Mouse (Mus musculus): ENCODE measurements around the gene Tgfbr1. TPM values are rescaled to one million over a fixed set of nuclear protein-coding genes. Genes with fewer than 3 reads are reported as not detected.

The Tgfbr1 gene
- polyA plus RNA-seq, 1 experiment from 2014 or later: 87.0 TPM

GRCm38 (mm10) chr4:47324206-47324605 is 28.8 kb upstream of the Tgfbr1 start:
- Histone ChIP-seq H3K36me3 (replicated peaks) (no peaks in the 10 kb centered on the region), H3K9me3 (no peaks in the 10 kb centered on the region), H3K4me1 (no peaks in the 10 kb centered on the region), H3K4me3 (no peak overlapping the region), H3K27me3 (ENCODE audit: poor library complexity, severe bottlenecking) (no peaks in the 10 kb centered on the region), H3K27ac (no peak overlapping the region)
- 88% methylated on average over 1 of the region's 1 CpGs for WGBS
- no peak for DNase-seq (ENCODE audit: extremely low spot score, low spot score)

DNA sequence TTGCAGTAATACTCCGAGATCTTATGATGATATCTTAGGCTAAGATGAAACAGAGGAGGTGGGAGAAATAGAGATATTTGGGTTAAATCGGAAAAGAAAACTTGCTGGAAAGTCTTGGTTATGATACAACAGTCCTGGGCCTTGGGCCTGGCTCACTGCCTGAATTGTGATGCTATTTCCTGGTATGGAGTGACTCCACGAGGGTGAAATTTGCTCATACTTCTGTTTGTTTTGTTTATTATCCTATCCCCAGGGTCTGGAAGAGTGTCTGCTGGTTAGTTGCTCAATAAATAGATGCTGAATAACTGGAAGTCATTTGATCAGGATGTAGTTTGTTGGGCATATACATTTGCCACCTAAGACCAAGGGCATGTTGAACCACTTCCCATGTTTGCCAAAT is 25.2 kb upstream of the Tgfbr1 start:
- H3K4me1 ChIP-seq: no peaks in the 10 kb centered on the region
- H3K27me3 ChIP-seq (ENCODE audit: poor library complexity, severe bottlenecking): no peaks in the 10 kb centered on the region
- H3K27ac ChIP-seq: no peak overlapping the region
- no peaks in the 10 kb centered on the region for H3K9me3 ChIP-seq
- DNase-seq (ENCODE audit: extremely low spot score, low spot score): no peak
- no peaks in the 10 kb centered on the region for H3K36me3 ChIP-seq (replicated peaks)
- H3K4me3 ChIP-seq: no peak overlapping the region
- 85% methylated on average over 3 of the region's 3 CpGs for WGBS

- no peak for DNase-seq (ENCODE audit: extremely low spot score, low spot score)
- 17% methylated on average over 1 of the region's 1 CpGs for WGBS
- H3K9me3 ChIP-seq: no peaks in the 10 kb centered on the region
These were observed 23.7 kb upstream of the Tgfbr1 start for GRCm38 (mm10) chr4:47329285-47329684.

DNA sequence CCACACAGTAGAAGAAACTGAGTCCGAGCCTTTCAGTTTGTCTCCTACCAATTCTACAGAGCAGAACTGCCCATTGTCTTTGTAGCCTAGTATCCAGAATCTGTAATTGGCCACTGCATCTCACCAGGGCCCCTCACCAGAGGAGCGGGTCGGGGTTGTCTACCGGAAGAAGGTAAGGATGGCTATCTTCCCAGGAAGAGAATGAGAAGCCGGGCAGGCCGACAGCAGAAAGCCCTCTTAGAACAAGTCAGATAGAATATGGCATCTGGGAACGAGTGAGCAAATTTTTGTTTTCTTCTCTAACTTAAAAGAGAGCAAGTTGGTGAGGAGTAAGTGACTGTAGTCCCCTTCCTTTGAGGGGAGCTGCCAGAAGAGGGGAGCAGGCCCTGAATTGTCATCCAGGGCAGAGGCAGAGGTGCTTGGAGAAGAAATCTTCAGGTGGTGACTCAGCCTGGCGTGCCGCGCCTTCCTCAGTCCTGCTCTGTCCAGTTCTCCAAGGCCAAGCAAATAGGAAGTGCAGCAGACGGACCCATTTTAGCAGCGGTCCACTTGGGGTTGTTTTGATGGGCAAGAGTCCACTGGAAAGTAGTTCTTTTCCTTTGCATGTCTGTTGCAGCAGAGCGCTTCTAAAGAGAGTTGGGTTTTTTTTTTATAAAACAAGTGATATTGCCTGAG is 22.5 kb upstream of the Tgfbr1 start:
- H3K9me3 ChIP-seq: no peaks in the 10 kb centered on the region
- H3K36me3 ChIP-seq (replicated peaks): no peaks in the 10 kb centered on the region
- DNase-seq (ENCODE audit: extremely low spot score, low spot score): no peak
- H3K4me3 ChIP-seq: no peak overlapping the region
- H3K27ac ChIP-seq: no peak overlapping the region
- 94% methylated on average over 13 of the region's 13 CpGs for WGBS
- H3K4me1 ChIP-seq: no peaks in the 10 kb centered on the region
- H3K27me3 ChIP-seq (ENCODE audit: poor library complexity, severe bottlenecking): no peaks in the 10 kb centered on the region

More at GRCm38 (mm10) chr4:47329285-47329684, 23.7 kb upstream of the Tgfbr1 start:
- Histone ChIP-seq H3K27ac (no peak overlapping the region), H3K4me3 (no peak overlapping the region), H3K36me3 (replicated peaks) (no peaks in the 10 kb centered on the region), H3K27me3 (ENCODE audit: poor library complexity, severe bottlenecking) (no peaks in the 10 kb centered on the region), H3K4me1 (no peaks in the 10 kb centered on the region)

DNA sequence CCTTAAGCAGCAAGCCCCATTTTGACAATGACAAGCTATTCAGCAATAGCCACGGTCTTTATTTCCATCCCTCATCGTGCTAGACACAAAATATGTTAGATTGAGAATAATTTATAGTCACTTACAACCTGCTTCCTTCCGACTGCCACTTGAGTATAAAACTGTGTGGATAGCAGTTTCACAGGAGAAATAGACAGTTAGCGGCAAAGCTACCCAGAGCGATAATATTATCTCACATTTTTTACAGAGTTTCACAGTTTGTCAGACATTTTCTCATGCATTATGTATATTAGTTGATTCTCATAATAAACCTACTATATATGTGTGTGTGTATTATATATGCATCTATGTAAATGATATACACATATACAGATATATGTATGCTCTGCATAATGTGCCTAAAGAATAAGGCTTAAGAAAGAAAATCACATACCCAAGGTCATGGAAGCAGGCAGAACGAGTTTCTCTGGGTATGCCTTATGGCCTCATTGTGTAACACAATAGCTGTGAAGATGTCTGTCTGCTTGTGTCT is 20.1 kb upstream of the Tgfbr1 start:
- 90% methylated on average over 6 of the region's 6 CpGs for WGBS
- Histone ChIP-seq H3K36me3 (replicated peaks) (no peaks in the 10 kb centered on the region), H3K4me3 (no peak overlapping the region), H3K9me3 (no peaks in the 10 kb centered on the region), H3K27me3 (ENCODE audit: poor library complexity, severe bottlenecking) (no peaks in the 10 kb centered on the region), H3K4me1 (no peaks in the 10 kb centered on the region), H3K27ac (no peak overlapping the region)
- no peak for DNase-seq (ENCODE audit: extremely low spot score, low spot score)

GRCm38 (mm10) chr4:47333541-47333940 is 19.5 kb upstream of the Tgfbr1 start:
- Histone ChIP-seq H3K27me3 (ENCODE audit: poor library complexity, severe bottlenecking) (no peaks in the 10 kb centered on the region), H3K27ac (no peak overlapping the region), H3K36me3 (replicated peaks) (no peaks in the 10 kb centered on the region), H3K4me1 (no peaks in the 10 kb centered on the region), H3K9me3 (no peaks in the 10 kb centered on the region), H3K4me3 (no peak overlapping the region)
- no peak for DNase-seq (ENCODE audit: extremely low spot score, low spot score)
- 91% methylated on average over 3 of the region's 3 CpGs for WGBS

DNA sequence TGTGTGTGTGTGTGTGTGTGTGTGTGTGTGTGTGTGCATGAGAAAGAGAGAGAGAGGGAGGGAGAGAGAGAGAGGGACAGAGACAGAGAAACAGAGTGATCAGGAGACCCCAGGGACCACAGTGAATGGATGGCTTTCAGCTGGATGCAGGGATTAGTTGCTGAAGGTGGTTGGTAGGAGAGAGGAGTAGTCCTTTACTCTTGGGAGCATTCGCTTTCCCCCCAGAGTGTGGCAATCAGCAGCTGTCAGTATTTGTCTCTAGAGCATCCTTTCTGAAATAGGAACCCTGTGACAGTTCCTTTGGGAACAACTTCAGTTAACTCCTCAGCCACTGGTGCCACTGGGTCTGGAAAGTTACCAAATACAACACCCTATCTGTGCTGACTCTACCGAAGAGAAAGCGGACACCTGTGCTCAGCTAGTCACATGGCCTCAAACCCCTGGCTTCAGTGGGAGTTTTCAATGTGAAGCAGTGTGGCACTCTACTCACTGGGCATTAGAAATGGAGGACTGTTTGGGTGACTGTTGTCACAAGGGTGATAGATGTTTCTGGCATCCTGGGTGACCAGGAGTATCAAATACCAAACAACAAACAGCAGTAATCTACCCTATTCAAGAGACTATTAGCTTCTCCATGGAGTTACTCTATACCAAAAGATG is 16.0 kb upstream of the Tgfbr1 start:
- Histone ChIP-seq H3K27me3 (ENCODE audit: poor library complexity, severe bottlenecking) (no peaks in the 10 kb centered on the region), H3K9me3 (no peaks in the 10 kb centered on the region), H3K27ac (no peak overlapping the region), H3K4me1 (peaks cover 15% of the 10 kb centered on the region), H3K4me3 (no peak overlapping the region), H3K36me3 (replicated peaks) (no peaks in the 10 kb centered on the region)
- DNase-seq (ENCODE audit: extremely low spot score, low spot score): no peak
- 90% methylated on average over 3 of the region's 3 CpGs for WGBS

- H3K27me3 ChIP-seq (ENCODE audit: poor library complexity, severe bottlenecking): no peaks in the 10 kb centered on the region
- 35% methylated on average over 8 of the region's 8 CpGs for WGBS
- no peaks in the 10 kb centered on the region for H3K36me3 ChIP-seq (replicated peaks)
- no peak overlapping the region for H3K4me3 ChIP-seq
- no peak overlapping the region for H3K27ac ChIP-seq
- no peaks in the 10 kb centered on the region for H3K9me3 ChIP-seq
- peaks cover 26% of the 10 kb centered on the region for H3K4me1 ChIP-seq
- no peak for DNase-seq (ENCODE audit: extremely low spot score, low spot score)
These were observed 10.4 kb upstream of the Tgfbr1 start for GRCm38 (mm10) chr4:47342632-47343031.

GRCm38 (mm10) chr4:47347022-47347421 is 6.0 kb upstream of the Tgfbr1 start:
- Histone ChIP-seq H3K36me3 (replicated peaks) (no peaks in the 10 kb centered on the region), H3K27me3 (ENCODE audit: poor library complexity, severe bottlenecking) (peaks cover 18% of the 10 kb centered on the region), H3K4me1 (peaks cover 34% of the 10 kb centered on the region), H3K4me3 (no peak overlapping the region), H3K27ac (no peak overlapping the region), H3K9me3 (no peaks in the 10 kb centered on the region)
- DNase-seq (ENCODE audit: extremely low spot score, low spot score): no peak
- WGBS: 85% methylated on average over 4 of the region's 4 CpGs

DNA sequence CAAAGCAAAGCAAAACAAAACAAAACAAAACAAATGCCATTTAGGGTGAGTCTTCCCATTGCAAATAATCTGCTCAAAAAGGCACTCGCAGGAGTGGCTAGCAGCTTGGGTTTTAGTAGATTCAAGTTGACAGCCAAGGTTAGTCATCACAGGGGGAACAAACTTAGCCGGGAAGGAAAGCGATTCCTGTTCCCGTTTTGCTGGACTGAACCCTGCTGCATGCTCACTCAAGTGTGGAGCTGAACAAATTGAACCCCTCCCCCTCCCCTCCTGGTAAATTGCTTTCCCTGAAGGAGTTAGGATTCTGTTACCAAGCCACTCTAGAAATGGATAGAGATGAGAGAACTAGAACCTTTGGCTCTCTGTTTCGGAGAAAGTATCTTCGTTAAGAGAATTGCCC is 3.3 kb upstream of the Tgfbr1 start:
- H3K27me3 ChIP-seq (ENCODE audit: poor library complexity, severe bottlenecking): peaks cover 18% of the 10 kb centered on the region
- H3K27ac ChIP-seq: no peak overlapping the region
- 38% methylated on average over 6 of the region's 6 CpGs for WGBS
- H3K4me3 ChIP-seq: no peak overlapping the region
- no peak for DNase-seq (ENCODE audit: extremely low spot score, low spot score)
- H3K9me3 ChIP-seq: no peaks in the 10 kb centered on the region
- peaks cover 36% of the 10 kb centered on the region for H3K4me1 ChIP-seq
- H3K36me3 ChIP-seq (replicated peaks): no peaks in the 10 kb centered on the region

DNA sequence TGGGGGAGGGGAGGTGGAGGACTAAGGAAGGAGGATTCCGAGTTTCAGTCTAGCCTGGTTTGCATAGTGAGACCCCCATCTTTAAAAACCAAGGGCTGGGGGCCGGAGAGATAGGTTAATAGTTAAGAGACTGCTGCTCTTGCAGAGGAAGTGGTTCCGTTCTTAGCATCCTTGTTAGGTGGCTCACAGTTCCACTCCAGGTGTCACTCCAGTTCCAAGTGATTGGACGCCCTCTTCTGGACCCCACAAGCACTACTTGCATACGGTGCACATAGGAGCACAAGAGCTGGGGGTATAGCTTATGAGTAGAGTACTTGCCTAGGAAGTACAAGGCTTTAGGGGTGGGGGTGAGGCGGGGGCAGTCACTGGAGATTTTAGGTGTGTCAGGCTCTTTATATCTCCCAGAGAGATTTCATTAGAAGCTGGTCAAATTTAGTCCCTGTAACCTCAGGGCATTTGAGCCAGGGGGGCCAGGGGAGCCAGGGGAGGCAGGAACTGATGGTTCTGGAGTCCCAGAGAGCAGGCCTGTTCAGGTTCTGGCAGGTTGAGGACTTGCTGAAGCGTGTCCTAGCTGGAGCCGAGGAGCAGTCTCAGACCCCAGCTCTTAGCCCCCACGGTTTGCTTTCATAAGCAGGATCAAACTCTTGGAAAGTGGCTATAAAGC is 1.5 kb upstream of the Tgfbr1 start:
- no peaks in the 10 kb centered on the region for H3K36me3 ChIP-seq (replicated peaks)
- 18% methylated on average over 9 of the region's 9 CpGs for WGBS
- H3K9me3 ChIP-seq: no peaks in the 10 kb centered on the region
- peak; percentile 65 for DNase-seq (ENCODE audit: extremely low spot score, low spot score)
- peak overlapping the region; percentile 99 for H3K27ac ChIP-seq
- peak overlapping the region; percentile 97 for H3K4me3 ChIP-seq
- H3K27me3 ChIP-seq (ENCODE audit: poor library complexity, severe bottlenecking): peaks cover 18% of the 10 kb centered on the region
- H3K4me1 ChIP-seq: peaks cover 50% of the 10 kb centered on the region

DNA sequence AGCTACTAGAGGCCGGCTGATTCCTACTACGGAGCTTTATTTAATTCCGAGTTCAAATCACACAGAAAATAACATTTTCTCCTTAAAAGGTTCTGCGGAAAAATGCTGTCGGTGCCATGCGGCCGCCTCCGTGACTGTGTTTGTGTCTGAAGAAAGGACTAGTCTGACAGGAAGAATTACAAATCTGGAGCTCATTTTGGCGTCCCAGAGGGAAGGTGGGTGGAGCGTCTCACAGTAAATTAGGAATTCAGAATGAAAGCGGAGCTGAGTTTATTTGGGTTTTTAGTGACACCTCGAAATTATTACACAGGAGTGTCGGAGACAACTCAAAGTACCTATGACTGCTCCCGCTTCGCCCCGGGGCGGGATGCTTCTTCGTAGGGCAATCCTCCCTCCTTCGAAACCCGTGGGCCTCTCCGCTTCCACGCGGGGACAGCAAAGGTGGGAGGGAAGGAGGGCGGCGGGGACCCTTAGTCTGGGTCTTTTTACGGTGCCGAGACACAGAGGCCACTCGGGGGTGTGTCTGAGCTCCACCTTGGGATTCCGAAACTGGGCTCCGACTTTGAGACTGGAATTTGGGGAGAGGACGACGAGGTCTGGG is 861 bp upstream of the Tgfbr1 start:
- H3K27me3 ChIP-seq (ENCODE audit: poor library complexity, severe bottlenecking): peaks cover 18% of the 10 kb centered on the region
- peak overlapping the region; percentile 97 for H3K4me3 ChIP-seq
- under 1% methylated on average over 32 of the region's 32 CpGs for WGBS
- peaks cover 50% of the 10 kb centered on the region for H3K4me1 ChIP-seq
- no peaks in the 10 kb centered on the region for H3K9me3 ChIP-seq
- peak; percentile 64 for DNase-seq (ENCODE audit: extremely low spot score, low spot score)
- peak overlapping the region; percentile 99 for H3K27ac ChIP-seq
- H3K36me3 ChIP-seq (replicated peaks): no peaks in the 10 kb centered on the region

All from forebrain, embryonic 10.5 days (tissue).